ENCODE assay signal across 10 mouse cellular contexts in the genomic region with DNA sequence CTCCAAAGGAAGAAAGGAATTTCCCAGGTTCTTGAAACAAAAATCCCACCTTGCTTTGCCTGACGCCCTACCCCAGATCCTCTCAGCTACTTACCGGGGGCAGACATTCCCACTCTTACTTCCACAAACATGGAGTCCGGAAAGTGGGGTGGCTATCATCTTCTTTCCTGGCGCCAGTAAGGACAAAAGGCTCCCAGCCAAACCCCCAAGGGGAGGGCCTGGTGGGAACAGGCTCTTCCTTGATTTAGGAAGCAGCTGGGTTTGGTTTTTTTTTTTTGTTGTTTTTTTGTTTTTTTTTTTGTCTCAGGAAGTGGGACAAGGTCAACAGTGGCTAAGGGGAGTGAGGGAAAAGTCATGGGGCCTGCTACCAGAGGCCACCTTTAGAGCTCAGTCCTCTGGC. TPM values are rescaled to one million over a fixed set of nuclear protein-coding genes. Genes with fewer than 3 reads are reported as not detected.
DNase-seq lines count a peak whose midpoint lies in the region; ATAC-seq lines count a peak whose summit lies in the region.
"Had no signal": no experiment of that assay in that cellular context is flagged by ENCODE, and none has a peak within 500 bp of the region (broad histone marks: within the 10 kb centered on the region; RNA-seq: fewer than 3 reads in every experiment).

No protein-coding gene starts in this region.

- peak; percentile 65 to 80 for DNase-seq in adrenal gland, postnatal 36 days
- peak; percentile 80 for DNase-seq in gastrocnemius, postnatal 25 days
- peak; percentile 65 for DNase-seq in kidney, adult 18-20 months
- DNase-seq in cerebellum, postnatal 36 days, result no peak
- DNase-seq in midbrain, embryonic 11.5 days (ENCODE audit: low spot score, missing footprints), result no peak
- DNase-seq: layer of hippocampus, postnatal 36 days; right cerebral cortex, postnatal 4 days had no signal

- peak overlapping the region; percentile 41; the same call in 1 of the 2 replicates for H3K27ac ChIP-seq in lung, embryonic 16.5 days (ENCODE audit: low read length)
- H3K27ac ChIP-seq in midbrain, embryonic 11.5 days (ENCODE audit: low read depth, low read length), result no peak overlapping the region

- peak; percentile 56; the same call in 1 of the 2 replicates for ATAC-seq in lung, embryonic 16.5 days (ENCODE audit: low read depth)
- ATAC-seq in midbrain, embryonic 11.5 days (ENCODE audit: low FRiP score), result no peak
- no peak for ATAC-seq in megakaryocyte-erythroid progenitor cell, adult 5-6 weeks (replicated peaks; ENCODE audit: low FRiP score, low TSS enrichment, poor library complexity, severe bottlenecking)
- no peak for ATAC-seq in frontal cortex, adult (ENCODE audit: low TSS enrichment)

- no peaks in the 10 kb centered on the region for H3K9me3 ChIP-seq in lung, embryonic 16.5 days (ENCODE audit: control insufficient read depth, low read length)
- no peaks in the 10 kb centered on the region for H3K9me3 ChIP-seq in midbrain, embryonic 11.5 days (ENCODE audit: control insufficient read depth, low read length)

- H3K9ac ChIP-seq in lung, embryonic 16.5 days (ENCODE audit: low read length), result no peak overlapping the region
- H3K9ac ChIP-seq in midbrain, embryonic 11.5 days (ENCODE audit: low read length), result no peak overlapping the region

- no peak overlapping the region for H3K4me3 ChIP-seq in lung, embryonic 16.5 days (ENCODE audit: low read length)
- H3K4me3 ChIP-seq in midbrain, embryonic 11.5 days (ENCODE audit: low read depth, low read length), result no peak overlapping the region

- H3K4me1 ChIP-seq in lung, embryonic 16.5 days (replicated peaks; ENCODE audit: control insufficient read depth, insufficient read depth, low read length), result no peaks in the 10 kb centered on the region; the same call in none of the 2 replicates
- H3K4me1 ChIP-seq in midbrain, embryonic 11.5 days (ENCODE audit: control insufficient read depth, insufficient read depth, low read length), result no peaks in the 10 kb centered on the region

- H3K27me3 ChIP-seq in lung, embryonic 16.5 days (ENCODE audit: control insufficient read depth, insufficient read depth, low read depth, low read length), result no peaks in the 10 kb centered on the region
- H3K27me3 ChIP-seq in midbrain, embryonic 11.5 days (ENCODE audit: control insufficient read depth, insufficient read depth, low read length), result no peaks in the 10 kb centered on the region

- 49% methylated on average over 4 of the region's 4 CpGs for WGBS in lung, embryonic 16.5 days
- WGBS in midbrain, embryonic 11.5 days, result 68% methylated on average over 4 of the region's 4 CpGs

- no peak overlapping the region for H3K4me2 ChIP-seq in lung, embryonic 16.5 days (ENCODE audit: low read depth, low read length)
- H3K4me2 ChIP-seq in midbrain, embryonic 11.5 days, result no peak overlapping the region

- H3K36me3 ChIP-seq in lung, embryonic 16.5 days (ENCODE audit: control insufficient read depth, insufficient read depth, low read length), result no peaks in the 10 kb centered on the region
- H3K36me3 ChIP-seq in midbrain, embryonic 11.5 days (ENCODE audit: control insufficient read depth, insufficient read depth, low read length), result no peaks in the 10 kb centered on the region

RNA-seq across cellular contexts. Expression of a gene that starts 10.2 kb away (rescaled TPM):
- 10 to 100 TPM; 40.3 to 48.6 TPM for total RNA-seq in adrenal gland, postnatal 36 days (2021)
- total RNA-seq in gastrocnemius, postnatal 25 days (2021), result 10 to 100 TPM; 13.1 to 16.5 TPM
- polyA plus RNA-seq in lung, embryonic 16.5 days (2015; fragmentation: Nextera tagmentation; extraction: Ambion mirVana), result 0.74 and 1.1 TPM in 2 replicates
- polyA plus RNA-seq in midbrain, embryonic 11.5 days (2014; fragmentation: Nextera tagmentation; extraction: Ambion mirVana), result 0.11 and 0.19 TPM in 2 replicates
- not detected in 2 replicates for total RNA-seq in megakaryocyte-erythroid progenitor cell, adult 5-6 weeks (2014; fragmentation: Nextera tagmentation)
- 1.8 TPM in 1 of 2 replicates, not detected in the other for total RNA-seq in megakaryocyte-erythroid progenitor cell, adult 5-6 weeks (2017)
- total RNA-seq: layer of hippocampus, postnatal 36 days had no signal

RNA-seq across cellular contexts. Expression of a gene that starts 23.3 kb away (rescaled TPM):
- 10 to 100 TPM in 1 of 2 experiments, 1 to 10 TPM in 1; 5.3 to 17.3 TPM for total RNA-seq in adrenal gland, postnatal 36 days (2021)
- 10 to 100 TPM; 17.6 to 29.5 TPM for total RNA-seq in gastrocnemius, postnatal 25 days (2021)
- 3.7 and 4.1 TPM in 2 replicates for polyA plus RNA-seq in lung, embryonic 16.5 days (2015; fragmentation: Nextera tagmentation; extraction: Ambion mirVana)
- polyA plus RNA-seq in midbrain, embryonic 11.5 days (2014; fragmentation: Nextera tagmentation; extraction: Ambion mirVana), result 14.4 and 15.5 TPM in 2 replicates
- total RNA-seq in megakaryocyte-erythroid progenitor cell, adult 5-6 weeks (2014; fragmentation: Nextera tagmentation), result not detected in 2 replicates
- total RNA-seq in megakaryocyte-erythroid progenitor cell, adult 5-6 weeks (2017), result not detected in 2 replicates

RNA-seq across cellular contexts. Expression of a gene that starts 36.8 kb away (rescaled TPM):
- 10 to 100 TPM in 1 of 2 experiments, 1 to 10 TPM in 1; 8.9 to 10.8 TPM for total RNA-seq in adrenal gland, postnatal 36 days (2021)
- 1 to 10 TPM; 1.2 to 2.1 TPM for total RNA-seq in gastrocnemius, postnatal 25 days (2021)
- polyA plus RNA-seq in lung, embryonic 16.5 days (2015; fragmentation: Nextera tagmentation; extraction: Ambion mirVana), result 6.1 and 6.4 TPM in 2 replicates
- 9.4 and 10.8 TPM in 2 replicates for polyA plus RNA-seq in midbrain, embryonic 11.5 days (2014; fragmentation: Nextera tagmentation; extraction: Ambion mirVana)
- 3.2 and 3.7 TPM in 2 replicates for total RNA-seq in megakaryocyte-erythroid progenitor cell, adult 5-6 weeks (2014; fragmentation: Nextera tagmentation)
- total RNA-seq in megakaryocyte-erythroid progenitor cell, adult 5-6 weeks (2017), result 3.1 and 4.2 TPM in 2 replicates

RNA-seq across cellular contexts. Expression of a gene that starts 49.6 kb away (rescaled TPM):
- not detected for total RNA-seq in adrenal gland, postnatal 36 days (2021)
- not detected for total RNA-seq in gastrocnemius, postnatal 25 days (2021)
- not detected in 2 replicates for polyA plus RNA-seq in lung, embryonic 16.5 days (2015; fragmentation: Nextera tagmentation; extraction: Ambion mirVana)
- not detected in 2 replicates for polyA plus RNA-seq in midbrain, embryonic 11.5 days (2014; fragmentation: Nextera tagmentation; extraction: Ambion mirVana)
- not detected in 2 replicates for total RNA-seq in megakaryocyte-erythroid progenitor cell, adult 5-6 weeks (2014; fragmentation: Nextera tagmentation)
- not detected in 2 replicates for total RNA-seq in megakaryocyte-erythroid progenitor cell, adult 5-6 weeks (2017)
- total RNA-seq: layer of hippocampus, postnatal 36 days had no signal

RNA-seq across cellular contexts. Expression of a gene that starts 56.1 kb away (rescaled TPM):
- total RNA-seq in adrenal gland, postnatal 36 days (2021), result not detected
- not detected for total RNA-seq in gastrocnemius, postnatal 25 days (2021)
- polyA plus RNA-seq in lung, embryonic 16.5 days (2015; fragmentation: Nextera tagmentation; extraction: Ambion mirVana), result not detected in 2 replicates
- polyA plus RNA-seq in midbrain, embryonic 11.5 days (2014; fragmentation: Nextera tagmentation; extraction: Ambion mirVana), result 0.44 TPM in 1 of 2 replicates, not detected in the other
- total RNA-seq in megakaryocyte-erythroid progenitor cell, adult 5-6 weeks (2014; fragmentation: Nextera tagmentation), result not detected in 2 replicates
- not detected in 2 replicates for total RNA-seq in megakaryocyte-erythroid progenitor cell, adult 5-6 weeks (2017)
- total RNA-seq: layer of hippocampus, postnatal 36 days had no signal

Comparison
In these comparisons a context has a peak if more than half of its experiments do, and no peak if none do; other contexts are left out.
1. DNase-seq: peak in adrenal gland, postnatal 36 days (2 of 2), gastrocnemius, postnatal 25 days (single experiment) and kidney, adult 18-20 months (single experiment); none in cerebellum, postnatal 36 days (0 of 2) and midbrain, embryonic 11.5 days (single experiment).
2. RNA of a gene that starts 10.2 kb away (total RNA-seq): 40.3 to 48.6 TPM in adrenal gland, postnatal 36 days and 13.1 to 16.5 TPM in gastrocnemius, postnatal 25 days; 1.8 TPM in megakaryocyte-erythroid progenitor cell, adult 5-6 weeks; every median in the first group is over 4 times any median in the second.
3. RNA of a gene that starts 23.3 kb away (total RNA-seq): 17.6 to 29.5 TPM in gastrocnemius, postnatal 25 days and 5.3 to 17.3 TPM in adrenal gland, postnatal 36 days; not detected in megakaryocyte-erythroid progenitor cell, adult 5-6 weeks; every median in the first group is over 4 times any median in the second.